Mouse (Mus musculus): ENCODE data around the gene Zfp341. TPM values are rescaled to one million over a fixed set of nuclear protein-coding genes. Genes with fewer than 3 reads are reported as not detected.

Gene Zfp341
- polyA plus RNA-seq, 1 experiment from 2014 or later = 1.5 TPM

- Histone ChIP-seq H3K4me3 (ENCODE audit: low read depth, low read length) (no peak overlapping the region), H3K27me3 (ENCODE audit: control insufficient read depth, insufficient read depth, low read length) (no peaks in the 10 kb centered on the region), H3K36me3 (ENCODE audit: control insufficient read depth, insufficient read depth, low read length) (no peaks in the 10 kb centered on the region), H3K9ac (ENCODE audit: low read length) (no peak overlapping the region; the same call in 1 of the 2 replicates), H3K4me2 (ENCODE audit: low read depth, low read length, severe bottlenecking) (no peak overlapping the region), H3K9me3 (ENCODE audit: control insufficient read depth, low read length) (no peaks in the 10 kb centered on the region), H3K27ac (ENCODE audit: low read depth, low read length) (no peak overlapping the region), H3K4me1 (replicated peaks; ENCODE audit: control insufficient read depth, insufficient read depth, low read length) (peaks cover 8% of the 10 kb centered on the region; the same call in 1 of the 2 replicates)
- ATAC-seq (replicated peaks; ENCODE audit: low FRiP score) = no peak
- DNase-seq (ENCODE audit: low spot score) = no peak
- WGBS = 86% methylated on average over 4 of the region's 4 CpGs
These were observed 46.0 kb downstream of the Zfp341 start for GRCm38 (mm10) chr2:154659070-154659469.

GRCm38 (mm10) chr2:154659531-154660074 is 46.5 kb downstream of the Zfp341 start:
- Histone ChIP-seq H3K27ac (ENCODE audit: low read depth, low read length) (no peak overlapping the region), H3K9me3 (ENCODE audit: control insufficient read depth, low read length) (no peaks in the 10 kb centered on the region), H3K4me2 (ENCODE audit: low read depth, low read length, severe bottlenecking) (no peak overlapping the region), H3K4me1 (replicated peaks; ENCODE audit: control insufficient read depth, insufficient read depth, low read length) (peaks cover 8% of the 10 kb centered on the region; the same call in 1 of the 2 replicates), H3K9ac (ENCODE audit: low read length) (no peak overlapping the region), H3K4me3 (ENCODE audit: low read depth, low read length) (no peak overlapping the region), H3K27me3 (ENCODE audit: control insufficient read depth, insufficient read depth, low read length) (no peaks in the 10 kb centered on the region), H3K36me3 (ENCODE audit: control insufficient read depth, insufficient read depth, low read length) (no peaks in the 10 kb centered on the region)
- ATAC-seq (replicated peaks; ENCODE audit: low FRiP score) (no peak), DNase-seq (ENCODE audit: low spot score) (no peak)
- 76% methylated on average over 3 of the region's 5 CpGs for WGBS

- Histone ChIP-seq H3K4me2 (ENCODE audit: low read depth, low read length, severe bottlenecking) (no peak overlapping the region), H3K36me3 (ENCODE audit: control insufficient read depth, insufficient read depth, low read length) (no peaks in the 10 kb centered on the region; the same call in 1 of the 2 replicates), H3K27me3 (ENCODE audit: control insufficient read depth, insufficient read depth, low read length) (no peaks in the 10 kb centered on the region), H3K9ac (ENCODE audit: low read length) (no peak overlapping the region), H3K27ac (ENCODE audit: low read depth, low read length) (no peak overlapping the region), H3K4me3 (ENCODE audit: low read depth, low read length) (no peak overlapping the region), H3K9me3 (ENCODE audit: control insufficient read depth, low read length) (no peaks in the 10 kb centered on the region), H3K4me1 (replicated peaks; ENCODE audit: control insufficient read depth, insufficient read depth, low read length) (no peaks in the 10 kb centered on the region; the same call in 1 of the 2 replicates)
- WGBS = 92% methylated on average over 7 of the region's 7 CpGs
- DNase-seq (ENCODE audit: low spot score) = no peak
- ATAC-seq (replicated peaks; ENCODE audit: low FRiP score) = no peak
These were observed 55.6 kb downstream of the Zfp341 start for GRCm38 (mm10) chr2:154668680-154669079.

- Histone ChIP-seq H3K4me3 (ENCODE audit: low read depth, low read length) (no peak overlapping the region), H3K9me3 (ENCODE audit: control insufficient read depth, low read length) (no peaks in the 10 kb centered on the region), H3K4me1 (replicated peaks; ENCODE audit: control insufficient read depth, insufficient read depth, low read length) (no peaks in the 10 kb centered on the region; the same call in 1 of the 2 replicates), H3K27me3 (ENCODE audit: control insufficient read depth, insufficient read depth, low read length) (no peaks in the 10 kb centered on the region), H3K9ac (ENCODE audit: low read length) (no peak overlapping the region), H3K4me2 (ENCODE audit: low read depth, low read length, severe bottlenecking) (no peak overlapping the region), H3K36me3 (ENCODE audit: control insufficient read depth, insufficient read depth, low read length) (no peaks in the 10 kb centered on the region; the same call in 1 of the 2 replicates), H3K27ac (ENCODE audit: low read depth, low read length) (no peak overlapping the region)
- ATAC-seq (replicated peaks; ENCODE audit: low FRiP score) (no peak), DNase-seq (ENCODE audit: low spot score) (no peak)
- 86% methylated on average over 4 of the region's 4 CpGs for WGBS
These were observed 57.0 kb downstream of the Zfp341 start for GRCm38 (mm10) chr2:154670106-154670505.

GRCm38 (mm10) chr2:154670741-154671140 is 57.6 kb downstream of the Zfp341 start:
- Histone ChIP-seq H3K9me3 (ENCODE audit: control insufficient read depth, low read length) (no peaks in the 10 kb centered on the region), H3K4me2 (ENCODE audit: low read depth, low read length, severe bottlenecking) (no peak overlapping the region), H3K4me3 (ENCODE audit: low read depth, low read length) (no peak overlapping the region), H3K27ac (ENCODE audit: low read depth, low read length) (no peak overlapping the region), H3K36me3 (ENCODE audit: control insufficient read depth, insufficient read depth, low read length) (no peaks in the 10 kb centered on the region; the same call in 1 of the 2 replicates), H3K27me3 (ENCODE audit: control insufficient read depth, insufficient read depth, low read length) (no peaks in the 10 kb centered on the region), H3K9ac (ENCODE audit: low read length) (no peak overlapping the region), H3K4me1 (replicated peaks; ENCODE audit: control insufficient read depth, insufficient read depth, low read length) (no peaks in the 10 kb centered on the region; the same call in 1 of the 2 replicates)
- DNase-seq (ENCODE audit: low spot score) = no peak
- WGBS = 90% methylated on average over 4 of the region's 4 CpGs
- no peak for ATAC-seq (replicated peaks; ENCODE audit: low FRiP score)

- Histone ChIP-seq H3K36me3 (ENCODE audit: control insufficient read depth, insufficient read depth, low read length) (no peaks in the 10 kb centered on the region; the same call in 1 of the 2 replicates), H3K4me3 (ENCODE audit: low read depth, low read length) (no peak overlapping the region), H3K4me2 (ENCODE audit: low read depth, low read length, severe bottlenecking) (no peak overlapping the region), H3K9me3 (ENCODE audit: control insufficient read depth, low read length) (no peaks in the 10 kb centered on the region), H3K27ac (ENCODE audit: low read depth, low read length) (no peak overlapping the region), H3K27me3 (ENCODE audit: control insufficient read depth, insufficient read depth, low read length) (no peaks in the 10 kb centered on the region), H3K9ac (ENCODE audit: low read length) (no peak overlapping the region), H3K4me1 (replicated peaks; ENCODE audit: control insufficient read depth, insufficient read depth, low read length) (peaks cover 10% of the 10 kb centered on the region; the same call in 1 of the 2 replicates)
- no peak for DNase-seq (ENCODE audit: low spot score)
- WGBS = 73% methylated on average over 4 of the region's 4 CpGs
- no peak for ATAC-seq (replicated peaks; ENCODE audit: low FRiP score)
These were observed 60.9 kb downstream of the Zfp341 start for GRCm38 (mm10) chr2:154674008-154674407.

- Histone ChIP-seq H3K9me3 (ENCODE audit: control insufficient read depth, low read length) (no peaks in the 10 kb centered on the region), H3K27ac (ENCODE audit: low read depth, low read length) (peak overlapping the region; percentile 88), H3K9ac (ENCODE audit: low read length) (peak overlapping the region; percentile 44; the same call in 1 of the 2 replicates), H3K36me3 (ENCODE audit: control insufficient read depth, insufficient read depth, low read length) (no peaks in the 10 kb centered on the region; the same call in 1 of the 2 replicates), H3K4me1 (replicated peaks; ENCODE audit: control insufficient read depth, insufficient read depth, low read length) (peaks cover 15% of the 10 kb centered on the region; the same call in 1 of the 2 replicates), H3K27me3 (ENCODE audit: control insufficient read depth, insufficient read depth, low read length) (no peaks in the 10 kb centered on the region), H3K4me2 (ENCODE audit: low read depth, low read length, severe bottlenecking) (peak overlapping the region; percentile 42), H3K4me3 (ENCODE audit: low read depth, low read length) (0 out of 2 replicates have a peak overlapping the region, but pooled peaks have one; percentile 5)
- DNase-seq (ENCODE audit: low spot score) = peak; percentile 59
- ATAC-seq (replicated peaks; ENCODE audit: low FRiP score) = peak; percentile 88
- WGBS = 58% methylated on average over 19 of the region's 19 CpGs
These were observed 63.8 kb downstream of the Zfp341 start for GRCm38 (mm10) chr2:154676653-154677609.

- WGBS = 11% methylated on average over 10 of the region's 10 CpGs
- Histone ChIP-seq H3K4me1 (replicated peaks; ENCODE audit: control insufficient read depth, insufficient read depth, low read length) (peaks cover 15% of the 10 kb centered on the region; the same call in 1 of the 2 replicates), H3K36me3 (ENCODE audit: control insufficient read depth, insufficient read depth, low read length) (no peaks in the 10 kb centered on the region; the same call in 1 of the 2 replicates), H3K27me3 (ENCODE audit: control insufficient read depth, insufficient read depth, low read length) (no peaks in the 10 kb centered on the region), H3K27ac (ENCODE audit: low read depth, low read length) (peak overlapping the region; percentile 88), H3K4me2 (ENCODE audit: low read depth, low read length, severe bottlenecking) (peak overlapping the region; percentile 42), H3K9me3 (ENCODE audit: control insufficient read depth, low read length) (no peaks in the 10 kb centered on the region), H3K4me3 (ENCODE audit: low read depth, low read length) (peak overlapping the region; percentile 10; the same call in 1 of the 2 replicates), H3K9ac (ENCODE audit: low read length) (peak overlapping the region; percentile 44; the same call in 1 of the 2 replicates)
- DNase-seq (ENCODE audit: low spot score) (peak; percentile 84), ATAC-seq (replicated peaks; ENCODE audit: low FRiP score) (peak; percentile 78)
These were observed 64.6 kb downstream of the Zfp341 start for GRCm38 (mm10) chr2:154677651-154678139.
